Mouse (Mus musculus): Measurements from ENCODE around the gene Pstk.
"Not testable (repeated sequence)": the region's sequence is repeated elsewhere in the genome, so short reads cannot be mapped to it uniquely, and the experiment has no call there.

The Pstk gene

GRCm38 (mm10) chr7:131370648-131371469 lies at the start of gene Pstk:
Pstk (plus strand) TSS chr7:131371141.
- DNase-seq = peak; percentile 92

- DNase-seq = no peak
Measured at GRCm38 (mm10) chr7:131322192-131322591, 48.7 kb upstream of the Pstk start, which contains the start of gene Cuzd1. Cuzd1 (minus strand) TSS chr7:131322292.

DNA sequence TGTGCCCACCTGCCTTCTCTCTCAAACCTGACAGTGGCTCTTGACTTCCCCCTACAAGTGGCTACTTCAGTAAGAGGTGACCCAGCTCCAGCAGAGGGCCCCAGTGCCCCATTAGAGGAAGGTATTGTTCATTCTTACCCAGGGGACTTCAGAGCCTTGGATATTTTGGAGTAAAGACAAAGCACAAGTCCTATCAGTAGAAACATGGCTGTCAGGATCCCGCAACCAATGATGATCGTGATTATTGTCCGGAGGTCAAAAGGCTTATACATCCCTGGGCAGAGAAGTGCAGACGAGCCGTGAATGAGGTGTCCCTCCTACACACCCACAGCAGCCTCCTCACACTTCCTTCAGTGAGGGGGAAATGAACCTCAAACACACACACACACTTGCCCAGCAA lies 43.9 kb upstream of the Pstk start:
- no peak for DNase-seq

GRCm38 (mm10) chr7:131329416-131329815 lies 41.5 kb upstream of the Pstk start, which contains the start of gene Fam24b:
Fam24b (minus strand) TSS chr7:131329516.
- DNase-seq = no peak

DNA sequence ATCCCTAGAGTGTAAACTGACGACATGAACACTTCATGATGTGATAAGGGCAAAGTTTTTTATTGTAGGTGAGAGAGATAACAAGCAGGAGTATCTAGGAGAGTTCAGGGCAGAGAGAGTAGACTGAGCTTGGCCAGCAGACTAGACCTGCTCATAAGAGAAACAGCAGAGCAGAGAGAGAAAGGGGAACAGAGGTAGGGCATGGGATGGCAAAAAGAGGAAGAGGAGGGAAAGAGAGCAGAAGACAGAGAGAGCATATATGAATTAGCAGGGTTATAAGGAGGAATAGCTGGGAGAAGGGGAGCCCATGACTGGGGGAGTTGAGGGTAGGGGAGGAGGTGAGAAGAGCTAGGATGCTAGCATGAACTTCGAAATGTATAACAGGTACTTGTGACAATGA lies 39.3 kb upstream of the Pstk start:
- no peak for DNase-seq

- no peak for DNase-seq
Measured at GRCm38 (mm10) chr7:131333564-131333963, 37.4 kb upstream of the Pstk start, which contains the start of gene Fam24a. Fam24a (plus strand) TSS chr7:131333864.

- DNase-seq = no peak
Measured at GRCm38 (mm10) chr7:131337502-131338068, 33.4 kb upstream of the Pstk start.

- DNase-seq = no peak
Measured at GRCm38 (mm10) chr7:131345856-131346541, 24.9 kb upstream of the Pstk start.

DNA sequence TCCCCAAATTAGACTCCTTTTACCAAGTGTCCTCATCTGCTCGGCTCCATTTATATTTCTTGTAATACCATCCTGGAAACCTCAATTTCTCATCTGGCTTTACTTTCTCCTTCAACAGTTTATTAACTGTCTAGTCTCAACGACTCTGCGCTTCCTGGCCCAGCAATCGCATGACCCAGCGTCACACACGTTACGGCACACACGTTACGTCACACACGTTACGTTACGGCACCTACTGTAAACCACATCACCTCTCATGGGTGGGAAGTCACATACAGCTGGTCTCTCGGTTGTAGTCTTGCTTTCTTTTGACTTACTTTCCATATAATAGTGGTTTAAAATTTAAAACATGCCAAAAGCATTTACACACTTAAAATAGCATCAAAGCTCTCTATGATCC lies 14.8 kb upstream of the Pstk start:
- no peak for DNase-seq

GRCm38 (mm10) chr7:131362269-131362614 lies 8.7 kb upstream of the Pstk start:
- DNase-seq = no peak

GRCm38 (mm10) chr7:131362615-131363300 lies 8.2 kb upstream of the Pstk start, which contains the start of gene 2310057M21Rik:
2310057M21Rik (minus strand) TSS chr7:131362759.
- peak; percentile 96 for DNase-seq

DNA sequence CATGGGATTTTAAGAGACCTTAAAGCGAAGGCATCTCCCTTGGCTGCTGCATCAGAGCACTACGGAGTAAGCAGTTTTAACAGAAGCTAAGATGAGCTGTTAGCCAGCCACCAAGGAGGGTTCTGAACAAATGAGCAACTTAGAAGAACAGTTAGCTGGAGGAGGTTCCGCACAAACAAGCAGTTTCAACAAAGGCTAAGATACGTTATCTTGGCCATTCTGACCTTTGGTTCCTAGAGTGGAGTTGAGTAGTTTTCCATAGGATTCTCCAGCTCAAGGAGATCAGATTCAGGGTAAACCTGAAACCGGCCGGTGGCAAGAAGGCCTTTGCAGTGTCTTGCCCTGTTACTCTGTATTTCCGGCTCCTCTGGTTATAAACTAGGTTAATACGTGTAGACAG lies 6.8 kb upstream of the Pstk start:
- no peak for DNase-seq

GRCm38 (mm10) chr7:131371470-131371860 lies 524 bp downstream of the Pstk start:
- no peak for DNase-seq

- DNase-seq = no peak
Measured at GRCm38 (mm10) chr7:131371880-131372651, 1.1 kb downstream of the Pstk start.

GRCm38 (mm10) chr7:131391761-131392160 lies 20.8 kb downstream of the Pstk start:
- not testable (repeated sequence) for DNase-seq

- no peak for DNase-seq
Measured at GRCm38 (mm10) chr7:131409321-131409987, 38.5 kb downstream of the Pstk start.

DNA sequence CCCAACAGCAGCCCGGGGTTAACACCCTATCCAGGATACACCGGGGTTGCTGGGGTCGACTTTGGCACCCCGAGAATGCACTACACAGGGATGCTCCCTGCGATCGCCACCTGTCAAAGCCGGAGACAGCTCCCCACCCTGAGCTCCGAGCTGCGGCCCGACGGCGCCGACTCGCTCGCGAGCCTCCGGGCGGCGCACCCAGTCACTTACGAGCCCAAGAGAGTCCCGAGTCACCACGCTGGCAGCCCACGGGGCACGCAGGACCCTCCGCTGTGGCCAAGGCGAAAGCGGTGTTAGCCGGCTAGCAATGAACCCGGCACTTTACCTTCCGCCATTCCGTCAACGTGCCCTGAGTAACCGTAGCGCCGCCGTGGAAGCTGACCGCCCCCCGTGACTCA lies 39.0 kb downstream of the Pstk start:
- no peak for DNase-seq

- peak; percentile 99 for DNase-seq
Measured at GRCm38 (mm10) chr7:131410416-131411058, 39.6 kb downstream of the Pstk start, which contains the start of the genes Ikzf5 and Acadsb. Ikzf5 (minus strand) TSS chr7:131410521. Acadsb (plus strand) TSS chr7:131410601.

GRCm38 (mm10) chr7:131411221-131411940 lies 40.4 kb downstream of the Pstk start:
- no peak for DNase-seq

GRCm38 (mm10) chr7:131411941-131412270 lies 41.0 kb downstream of the Pstk start:
- no peak for DNase-seq

Data from right cerebral cortex, adult 18-20 months (tissue).